Mouse (Mus musculus) layer of hippocampus, postnatal 14 days (tissue): ENCODE measurements around the gene Btk. TPM values are rescaled to one million over a fixed set of nuclear protein-coding genes. Genes with fewer than 3 reads are reported as not detected.
"Not testable (repeated sequence)": the region's sequence is repeated elsewhere in the genome, so short reads cannot be mapped to it uniquely, and the experiment has no call there.

ENCODE experiments used
- DNase-seq, 2 experiments: peaks; one replicate each; pipeline ENCODE4 v3.0.0; 2021 to 2022; ENCODE audit warnings: low spot score in 2 of 2, mixed read lengths in 1 of 2
- total RNA-seq, 2 experiments: library from RNA; stranded (reverse); gene quantifications; 2 replicates each; pipeline ENCODE4 v1.2.3; 2021

Btk gene
- total RNA-seq, 2 experiments from 2014 or later = 0.90 to 1.6 TPM

GRCm38 (mm10) chrX:134582270-134582669, 1.1 kb downstream of the Btk start:
- DNase-seq = no peak

GRCm38 (mm10) chrX:134580528-134581305, 2.7 kb downstream of the Btk start:
- DNase-seq = no peak

GRCm38 (mm10) chrX:134577896-134578295, 5.5 kb downstream of the Btk start:
- DNase-seq = no peak

DNA sequence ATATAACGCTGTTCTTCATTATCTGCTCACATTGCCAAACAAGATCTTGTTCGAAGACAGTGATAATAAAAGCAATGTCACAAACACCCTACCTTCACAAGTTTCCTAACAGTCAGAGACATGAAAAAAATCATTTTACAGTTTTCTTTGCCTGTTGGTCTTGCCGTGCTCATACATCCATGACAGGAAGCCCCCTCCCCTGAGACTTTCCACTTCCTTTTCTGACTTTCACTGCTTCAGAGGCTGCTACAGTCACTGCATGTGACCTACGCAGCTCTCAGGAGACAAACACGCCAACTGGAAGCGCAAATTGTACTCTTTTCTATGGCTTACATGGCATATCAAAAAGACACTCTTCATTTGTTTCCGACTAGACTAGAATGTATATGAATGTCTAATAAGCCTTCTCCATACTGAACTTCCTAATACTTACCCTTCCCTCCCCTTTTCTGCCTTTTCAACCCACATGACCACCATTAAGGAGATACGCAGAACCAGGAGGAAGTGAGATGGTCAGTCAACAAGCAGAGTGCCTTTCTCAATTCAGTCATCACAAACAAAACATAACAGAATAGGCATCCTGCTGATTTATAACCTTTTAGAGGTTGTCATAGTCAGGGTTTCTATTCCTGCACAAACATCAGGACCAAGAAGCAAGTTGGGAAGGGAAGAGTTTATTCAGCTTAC, 16.7 kb downstream of the Btk start:
- no peak for DNase-seq

DNA sequence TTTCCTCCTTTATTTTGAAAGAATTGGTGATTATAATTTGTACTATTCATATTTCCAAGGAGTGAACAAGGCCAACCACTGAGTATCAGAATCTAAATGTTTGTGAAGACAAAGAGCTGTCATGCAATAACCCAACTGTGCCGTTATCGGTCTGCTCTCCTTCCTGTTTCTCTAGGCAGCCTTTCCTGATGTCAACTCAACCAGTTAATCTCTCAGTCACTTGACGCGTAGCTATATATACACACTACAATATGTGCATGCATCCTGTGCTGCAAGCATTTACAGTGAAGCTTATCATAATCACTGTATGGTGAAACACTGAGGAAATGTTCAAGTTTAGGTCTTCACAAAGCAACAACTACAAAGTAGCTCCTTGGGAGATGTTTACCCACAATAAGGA, 19.0 kb downstream of the Btk start:
- no peak for DNase-seq

DNA sequence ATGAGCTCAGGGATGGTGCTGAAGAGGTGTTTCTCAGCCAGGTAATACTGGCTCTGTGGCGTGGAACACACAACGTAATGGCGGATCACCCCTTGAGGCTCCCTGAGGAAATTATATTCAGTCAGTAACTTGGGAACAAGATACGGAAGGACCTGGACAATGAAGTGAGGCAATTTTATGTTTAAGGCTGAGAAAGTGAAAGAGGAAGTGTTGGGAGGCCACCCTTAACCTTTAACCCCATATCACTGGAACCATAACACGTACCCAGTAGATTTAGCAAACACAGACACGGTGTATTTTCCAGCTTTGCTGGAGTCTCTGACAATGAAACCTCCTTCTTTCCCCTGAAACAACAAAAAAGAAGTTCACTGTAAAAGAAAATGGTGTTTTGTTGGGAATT, 28.9 kb downstream of the Btk start:
- no peak for DNase-seq

GRCm38 (mm10) chrX:134553326-134553725, 30.0 kb downstream of the Btk start:
- no peak for DNase-seq

- DNase-seq = peak; percentile 2 to 52
These were observed 32.5 kb downstream of the Btk start for GRCm38 (mm10) chrX:134550903-134551302.

- no peak for DNase-seq
These were observed 36.0 kb downstream of the Btk start for GRCm38 (mm10) chrX:134547330-134547729.

- DNase-seq = no peak
These were observed 41.4 kb downstream of the Btk start for GRCm38 (mm10) chrX:134541955-134542308.

- peak; percentile 23 to 37 for DNase-seq
These were observed 42.0 kb downstream of the Btk start, which contains the start of gene Timm8a1 for GRCm38 (mm10) chrX:134541145-134541954. Timm8a1 (minus strand) TSS chrX:134541865.

DNA sequence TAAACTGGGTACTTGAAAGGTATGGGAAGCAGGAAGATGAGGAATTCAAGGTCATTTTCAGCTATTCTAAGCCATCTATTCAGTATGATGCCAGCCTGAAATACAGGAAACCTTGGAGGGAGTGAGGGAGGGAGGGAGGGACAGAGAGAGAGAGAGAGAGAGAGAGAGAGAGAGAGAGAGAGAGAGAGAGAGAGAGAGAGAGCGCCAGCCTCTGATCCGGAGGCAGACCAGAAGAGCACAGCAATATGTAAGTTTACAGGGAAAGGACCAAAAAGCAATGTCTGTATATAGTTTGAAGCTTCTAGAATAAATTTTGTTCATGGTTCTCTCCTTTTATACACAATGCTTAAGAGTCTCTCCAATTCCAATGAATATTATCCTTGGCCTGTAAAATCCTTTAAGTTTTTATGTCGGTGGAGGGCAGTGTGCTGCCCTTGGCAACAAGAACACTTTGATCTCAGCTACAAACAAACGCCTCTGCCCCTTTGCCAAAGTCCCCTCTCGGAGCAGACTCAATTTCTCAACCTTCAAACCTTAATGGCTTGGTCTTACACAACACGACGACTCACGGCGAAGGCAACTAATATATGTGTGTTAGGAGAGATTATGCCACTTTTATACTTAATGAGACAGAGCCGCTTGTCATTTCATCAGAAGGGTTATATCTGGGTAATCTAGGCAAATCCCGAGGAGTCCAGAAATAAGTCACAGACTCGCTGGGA, 42.8 kb downstream of the Btk start:
- no peak for DNase-seq

GRCm38 (mm10) chrX:134539795-134540194, 43.6 kb downstream of the Btk start:
- not testable (repeated sequence) for DNase-seq

GRCm38 (mm10) chrX:134533346-134533745, 50.0 kb downstream of the Btk start:
- no peak for DNase-seq

DNA sequence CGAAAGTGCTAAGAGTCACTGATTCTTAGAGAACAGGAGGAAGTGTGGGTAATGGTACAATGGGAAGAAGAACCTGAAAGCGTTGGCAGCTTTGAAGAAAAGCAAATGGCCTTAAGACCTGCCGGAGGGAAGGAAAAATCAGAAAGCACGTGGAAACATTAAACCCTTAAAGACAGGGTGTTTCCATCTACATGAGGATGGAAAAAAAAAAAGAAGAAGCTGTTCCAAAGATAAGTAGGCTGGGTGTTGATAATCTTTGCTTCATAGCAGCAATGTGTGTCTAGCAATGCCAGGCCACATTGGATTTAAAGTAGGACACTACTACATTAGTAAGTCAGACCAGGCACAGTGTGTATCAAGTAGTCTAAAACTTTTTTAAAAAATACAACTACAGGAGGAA, 58.1 kb downstream of the Btk start:
- no peak for DNase-seq

DNA sequence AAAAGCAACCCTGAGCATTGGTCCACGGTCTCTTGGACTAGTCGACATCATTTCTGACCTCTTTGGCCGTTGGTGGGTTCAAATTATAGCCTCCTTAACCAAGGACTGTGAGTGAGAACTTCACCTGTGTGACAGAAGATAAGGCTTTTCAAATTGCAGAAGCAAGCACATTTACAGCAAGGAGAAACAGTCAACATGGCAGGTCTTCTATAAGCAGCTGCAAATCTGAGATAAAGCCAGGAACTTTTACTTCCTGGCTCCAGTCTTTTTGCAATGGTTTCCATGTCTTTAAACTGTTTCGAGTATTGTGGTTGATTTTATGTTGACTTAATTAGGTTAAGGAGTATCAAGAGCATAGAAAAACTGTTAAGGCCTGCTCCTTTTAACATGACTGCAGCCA, 59.6 kb downstream of the Btk start:
- DNase-seq = no peak

GRCm38 (mm10) chrX:134509473-134509872, 73.9 kb downstream of the Btk start:
- DNase-seq = no peak

- no peak for DNase-seq
These were observed 75.4 kb downstream of the Btk start for GRCm38 (mm10) chrX:134507977-134508376.

- DNase-seq = no peak
These were observed 82.7 kb downstream of the Btk start for GRCm38 (mm10) chrX:134500651-134501050.
